Mouse (Mus musculus) CH12.LX (cell line): ENCODE measurements around the gene Rem1. TPM values are rescaled to one million over a fixed set of nuclear protein-coding genes. Genes with fewer than 3 reads are reported as not detected.

Source experiments
- DNase-seq: peaks from one replicate; pipeline ENCODE4 v3.0.0-alpha.2; 2013; ENCODE audit errors: extremely low read depth
- H3K27ac ChIP-seq: 2 replicates; pipeline ENCODE4 v1.5.1; 2012; ENCODE audit warnings: low read depth, mild to moderate bottlenecking, control low read depth, moderate library complexity; ENCODE audit not compliant: insufficient read depth
- H3K27me3 ChIP-seq: replicated peaks from 2 replicates; pipeline ENCODE3; 2012; ENCODE audit warnings: inconsistent platforms
- H3K36me3 ChIP-seq, 2 experiments: replicated peaks in 1 of 2; 2 replicates each; pipeline versions ENCODE3 to v1.6.1; 2012; ENCODE audit warnings: inconsistent platforms in 1 of 2, low read length in 1 of 2, mild to moderate bottlenecking in 1 of 2, mixed read lengths in 1 of 2, moderate library complexity in 1 of 2; ENCODE audit not compliant: control insufficient read depth in 1 of 2, insufficient read depth in 1 of 2
- H3K4me1 ChIP-seq, 2 experiments: 2 replicates each; pipeline ENCODE4 v1.6.1; 2012; ENCODE audit warnings: inconsistent platforms in 1 of 2, moderate library complexity in 1 of 2; ENCODE audit not compliant: insufficient read depth in 2 of 2, control insufficient read depth in 1 of 2
- H3K4me2 ChIP-seq: 2 replicates; pipeline ENCODE4 v1.6.1; 2012; ENCODE audit warnings: low read depth, mild to moderate bottlenecking, control low read depth; ENCODE audit not compliant: poor library complexity, insufficient read depth, severe bottlenecking
- H3K4me3 ChIP-seq, 3 experiments: fragments of 150-350 bp in 1 of 3; sonication (generic) in 1 of 3; replicated peaks in 1 of 3; 2 replicates each; pipeline versions ENCODE3 to v1.5.1; 2011 to 2012; ENCODE audit warnings: low read depth in 2 of 3, low read length in 2 of 3, mild to moderate bottlenecking in 2 of 3, moderate library complexity in 2 of 3, control low read depth in 1 of 3, improper control_type of control experiment in 1 of 3, inconsistent platforms in 1 of 3, mixed read lengths in 1 of 3; ENCODE audit not compliant: poor library complexity in 1 of 3
- H3K79me2 ChIP-seq: replicated peaks from 2 replicates; pipeline ENCODE4 v1.6.1; 2012; ENCODE audit warnings: mild to moderate bottlenecking, moderate library complexity; ENCODE audit not compliant: control insufficient read depth, poor library complexity, insufficient read depth, severe bottlenecking; ENCODE audit errors: extremely low read depth
- H3K9ac ChIP-seq: 2 replicates; pipeline ENCODE4 v1.6.1; 2012; ENCODE audit warnings: low read depth, mild to moderate bottlenecking, control low read depth, moderate library complexity; ENCODE audit not compliant: insufficient read depth
- H3K9me3 ChIP-seq: replicated peaks from 2 replicates; pipeline ENCODE3; 2012; ENCODE audit warnings: low read length, inconsistent platforms, mixed read lengths
- BHLHE40 ChIP-seq: IDR thresholded peaks from 2 replicates; pipeline ENCODE4 v1.6.1; 2011; ENCODE audit warnings: mild to moderate bottlenecking, low read depth, low read length, improper control_type of control experiment
- CHD1 ChIP-seq: IDR thresholded peaks from 2 replicates; pipeline ENCODE4 v1.6.1; 2012; ENCODE audit warnings: low read depth, low read length, improper control_type of control experiment, inconsistent platforms
- CHD2 ChIP-seq: IDR thresholded peaks from 2 replicates; pipeline ENCODE4 v1.6.1; 2011; ENCODE audit warnings: low read length, improper control_type of control experiment
- ELF1 ChIP-seq: IDR thresholded peaks from 2 replicates; pipeline ENCODE4 v1.6.1; 2014; ENCODE audit warnings: low read depth, mild to moderate bottlenecking, inconsistent platforms, low read length, improper control_type of control experiment
- GABPA ChIP-seq: IDR thresholded peaks from 2 replicates; pipeline ENCODE4 v1.6.1; 2012; ENCODE audit warnings: low read depth, low read length, improper control_type of control experiment, inconsistent platforms; ENCODE audit not compliant: insufficient replicate concordance
- JUND ChIP-seq: conservative IDR thresholded peaks from 2 replicates; pipeline ENCODE4 v1.6.1; 2011; ENCODE audit warnings: low read depth, low read length, improper control_type of control experiment
- KAT2A ChIP-seq: IDR thresholded peaks from 2 replicates; pipeline ENCODE4 v1.6.1; 2012; ENCODE audit warnings: low read length, improper control_type of control experiment, inconsistent platforms; ENCODE audit not compliant: insufficient replicate concordance
- MAFK ChIP-seq: IDR thresholded peaks from 2 replicates; pipeline ENCODE4 v1.6.1; 2011; ENCODE audit warnings: low read length, improper control_type of control experiment; ENCODE audit not compliant: insufficient replicate concordance
- MAX ChIP-seq: IDR thresholded peaks from 2 replicates; pipeline ENCODE4 v1.6.1; 2011; ENCODE audit warnings: low read length, improper control_type of control experiment
- MAZ ChIP-seq: IDR thresholded peaks from 2 replicates; pipeline ENCODE4 v1.6.1; 2012; ENCODE audit warnings: low read depth, mild to moderate bottlenecking, inconsistent platforms, low read length, improper control_type of control experiment, moderate library complexity
- MXI1 ChIP-seq: IDR thresholded peaks from 2 replicates; pipeline ENCODE4 v1.6.1; 2011; ENCODE audit warnings: mild to moderate bottlenecking, low read depth, low read length, improper control_type of control experiment
- MYC ChIP-seq: IDR thresholded peaks from 2 replicates; pipeline ENCODE4 v1.6.1; 2011; ENCODE audit warnings: low read depth, mild to moderate bottlenecking, improper control_type of control experiment, low read length
- NELFE ChIP-seq: IDR thresholded peaks from 2 replicates; pipeline ENCODE4 v1.6.1; 2011; ENCODE audit warnings: low read depth, low read length, improper control_type of control experiment
- POLR2A ChIP-seq: IDR thresholded peaks from 2 replicates; pipeline ENCODE4 v1.6.1; 2011; ENCODE audit warnings: low read depth, mild to moderate bottlenecking, improper control_type of control experiment, low read length
- RCOR1 ChIP-seq: conservative IDR thresholded peaks from 2 replicates; pipeline ENCODE4 v1.6.1; 2012; ENCODE audit warnings: low read depth, mild to moderate bottlenecking, inconsistent platforms, low read length, improper control_type of control experiment
- TBP ChIP-seq: conservative IDR thresholded peaks from 2 replicates; pipeline ENCODE4 v1.6.1; 2011; ENCODE audit warnings: low read depth, low read length, improper control_type of control experiment
- TCF12 ChIP-seq: IDR thresholded peaks from 2 replicates; pipeline ENCODE4 v1.6.1; 2014; ENCODE audit warnings: low read depth, mild to moderate bottlenecking, inconsistent platforms, low read length, improper control_type of control experiment
- UBTF ChIP-seq: IDR thresholded peaks from 2 replicates; pipeline ENCODE4 v1.6.1; 2012; ENCODE audit warnings: low read depth, mild to moderate bottlenecking, inconsistent platforms, low read length, improper control_type of control experiment, moderate library complexity
- USF1 ChIP-seq: IDR thresholded peaks from 2 replicates; pipeline ENCODE4 v1.6.1; 2014; ENCODE audit warnings: low read depth, mild to moderate bottlenecking, inconsistent platforms, low read length, improper control_type of control experiment
- ZC3H11A ChIP-seq: IDR thresholded peaks from 2 replicates; pipeline ENCODE4 v1.6.1; 2012; ENCODE audit warnings: low read depth, mild to moderate bottlenecking, inconsistent platforms, low read length, improper control_type of control experiment
- ZMIZ1 ChIP-seq: IDR thresholded peaks from 2 replicates; pipeline ENCODE4 v1.6.1; 2012; ENCODE audit warnings: low read depth, mild to moderate bottlenecking, inconsistent platforms, low read length, improper control_type of control experiment
- dilution Hi-C: fragments of 300-500 bp; cut with MboI; formaldehyde crosslinking; loops from 2 replicates; pipeline ENCODE4 v1.14.3; 2020; ENCODE audit warnings: low sequenced_read_pairs; ENCODE audit not compliant: extremely low pct_unique_long_range_greater_than_20kb, extremely low pct_ligation_motif_present
- in situ Hi-C: fragments of 300-500 bp; cut with MboI; formaldehyde crosslinking; loops from 3 replicates; pipeline ENCODE4 v1.14.3; 2019; ENCODE audit warnings: low sequenced_read_pairs, low pct_ligation_motif_present, low pct_unique_long_range_greater_than_20kb, mixed read lengths
- polyA plus RNA-seq: library from polyadenylated mRNA; unstranded; fragments of >175 nt; gene quantifications from 2 replicates; pipeline ENCODE4 v1.2.1, GENCODE M21; 2012; ENCODE audit warnings: low read depth; ENCODE audit not compliant: insufficient read length
- total RNA-seq, 2 experiments: library from RNA; depleted of rRNA; stranded (reverse); fragments of 300-350 nt in 1 of 2; fragments of >200 nt in 1 of 2; gene quantifications; 2 replicates each; pipeline ENCODE4 v1.2.3; 2012 to 2014

Gene Rem1
- total and polyA plus RNA-seq, 3 experiments = 0.55 to 0.82 (median 0.80) TPM

- peaks cover 0 to under 1% of the 10 kb centered on the region in 2 experiments for H3K36me3 ChIP-seq
- no peak for TF ChIP-seq MYC
- no peak for TF ChIP-seq MAX
- TF ChIP-seq RCOR1 = no peak
- TF ChIP-seq USF1 = no peak
- TF ChIP-seq MXI1 = no peak
- no peak for TF ChIP-seq BHLHE40
- no peak for TF ChIP-seq JUND
- no peak for TF ChIP-seq KAT2A
- TF ChIP-seq GABPA = no peak
- no peak for TF ChIP-seq ELF1
- no peak for TF ChIP-seq CHD2
- TF ChIP-seq POLR2A = no peak
- TF ChIP-seq CHD1 = no peak
- no peak for TF ChIP-seq UBTF
- no peak for TF ChIP-seq MAFK
- TF ChIP-seq TBP = no peak
- no peak for TF ChIP-seq ZMIZ1
- no peak for TF ChIP-seq NELFE
- TF ChIP-seq TCF12 = no peak
- H3K4me2 ChIP-seq = no peak overlapping the region
- in situ Hi-C loops (no loop called here), dilution Hi-C loops (no loop called here)
- H3K27me3 ChIP-seq = no peaks in the 10 kb centered on the region
- peaks cover 4 to 24% of the 10 kb centered on the region in 2 experiments for H3K4me1 ChIP-seq
- no peaks in the 10 kb centered on the region for H3K9me3 ChIP-seq
- no peaks in the 10 kb centered on the region for H3K79me2 ChIP-seq
- H3K4me3 ChIP-seq = no peak overlapping the region
- H3K27ac ChIP-seq = no peak overlapping the region
- no peak overlapping the region for H3K9ac ChIP-seq
- no peak for DNase-seq
These were observed 2.5 kb downstream of the Rem1 start for GRCm38 (mm10) chr2:152629239-152629638.

- Histone ChIP-seq H3K9me3 (no peaks in the 10 kb centered on the region), H3K27ac (no peak overlapping the region), H3K36me3 (peaks cover 0 to 3% of the 10 kb centered on the region in 2 experiments)
- no peak for DNase-seq
- no peak for TF ChIP-seq MAZ
- no peak for TF ChIP-seq ZC3H11A
- TF ChIP-seq, all 38 proteins: peak for 0
- in situ Hi-C loops (no loop called here), dilution Hi-C loops (no loop called here)
- Histone ChIP-seq H3K4me3 (no peak overlapping the region), H3K79me2 (no peaks in the 10 kb centered on the region), H3K27me3 (no peaks in the 10 kb centered on the region), H3K4me2 (no peak overlapping the region), H3K4me1 (peaks cover 7 to 28% of the 10 kb centered on the region in 2 experiments), H3K9ac (no peak overlapping the region)
These were observed 3.2 kb downstream of the Rem1 start for GRCm38 (mm10) chr2:152629904-152630303.
